Mouse (Mus musculus): ENCODE data around the gene Tex19.1.
A peak's percentile ranks its signal among the peaks of the same experiment; 100 is the strongest.

The Tex19.1 gene

GRCm38 (mm10) chr11:121125522-121126172, 20.3 kb upstream of the Tex19.1 start:
- no peak for DNase-seq (ENCODE audit: low read depth, low spot score)
- H3K27me3 ChIP-seq (ENCODE audit: control insufficient read depth, insufficient read depth, low read length, poor library complexity, severe bottlenecking): no peaks in the 10 kb centered on the region

GRCm38 (mm10) chr11:121126395-121126794, 19.5 kb upstream of the Tex19.1 start:
- peak; percentile 62 for DNase-seq (ENCODE audit: low read depth, low spot score)
- H3K36me3 ChIP-seq (ENCODE audit: control insufficient read depth, insufficient read depth, low read length, poor library complexity, severe bottlenecking): no peaks in the 10 kb centered on the region
- no peaks in the 10 kb centered on the region for H3K27me3 ChIP-seq (ENCODE audit: control insufficient read depth, insufficient read depth, low read length, poor library complexity, severe bottlenecking)

More at GRCm38 (mm10) chr11:121125522-121126172, 20.3 kb upstream of the Tex19.1 start:
- H3K36me3 ChIP-seq (ENCODE audit: control insufficient read depth, insufficient read depth, low read length, poor library complexity, severe bottlenecking): no peaks in the 10 kb centered on the region

GRCm38 (mm10) chr11:121127441-121127840, 18.5 kb upstream of the Tex19.1 start:
- no peaks in the 10 kb centered on the region for H3K27me3 ChIP-seq (ENCODE audit: control insufficient read depth, insufficient read depth, low read length, poor library complexity, severe bottlenecking)
- no peak for DNase-seq (ENCODE audit: low read depth, low spot score)
- no peaks in the 10 kb centered on the region for H3K36me3 ChIP-seq (ENCODE audit: control insufficient read depth, insufficient read depth, low read length, poor library complexity, severe bottlenecking)

GRCm38 (mm10) chr11:121129616-121130015, 16.3 kb upstream of the Tex19.1 start:
- no peak for DNase-seq (ENCODE audit: low read depth, low spot score)
- no peaks in the 10 kb centered on the region for H3K36me3 ChIP-seq (ENCODE audit: control insufficient read depth, insufficient read depth, low read length, poor library complexity, severe bottlenecking)

GRCm38 (mm10) chr11:121134600-121134999, 11.3 kb upstream of the Tex19.1 start:
- no peak for DNase-seq (ENCODE audit: low read depth, low spot score)
- Histone ChIP-seq H3K36me3 (ENCODE audit: control insufficient read depth, insufficient read depth, low read length, poor library complexity, severe bottlenecking) (no peaks in the 10 kb centered on the region), H3K27me3 (ENCODE audit: control insufficient read depth, insufficient read depth, low read length, poor library complexity, severe bottlenecking) (no peaks in the 10 kb centered on the region)

More at GRCm38 (mm10) chr11:121129616-121130015, 16.3 kb upstream of the Tex19.1 start:
- H3K27me3 ChIP-seq (ENCODE audit: control insufficient read depth, insufficient read depth, low read length, poor library complexity, severe bottlenecking): no peaks in the 10 kb centered on the region

GRCm38 (mm10) chr11:121137682-121138081, 8.3 kb upstream of the Tex19.1 start:
- Histone ChIP-seq H3K36me3 (ENCODE audit: control insufficient read depth, insufficient read depth, low read length, poor library complexity, severe bottlenecking) (no peaks in the 10 kb centered on the region), H3K27me3 (ENCODE audit: control insufficient read depth, insufficient read depth, low read length, poor library complexity, severe bottlenecking) (no peaks in the 10 kb centered on the region)

GRCm38 (mm10) chr11:121138732-121139131, 7.2 kb upstream of the Tex19.1 start:
- no peaks in the 10 kb centered on the region for H3K36me3 ChIP-seq (ENCODE audit: control insufficient read depth, insufficient read depth, low read length, poor library complexity, severe bottlenecking)
- H3K27me3 ChIP-seq (ENCODE audit: control insufficient read depth, insufficient read depth, low read length, poor library complexity, severe bottlenecking): no peaks in the 10 kb centered on the region
- DNase-seq (ENCODE audit: low read depth, low spot score): no peak

More at GRCm38 (mm10) chr11:121137682-121138081, 8.3 kb upstream of the Tex19.1 start:
- no peak for DNase-seq (ENCODE audit: low read depth, low spot score)

GRCm38 (mm10) chr11:121143325-121144015, 2.5 kb upstream of the Tex19.1 start:
- Histone ChIP-seq H3K27me3 (ENCODE audit: control insufficient read depth, insufficient read depth, low read length, poor library complexity, severe bottlenecking) (no peaks in the 10 kb centered on the region), H3K36me3 (ENCODE audit: control insufficient read depth, insufficient read depth, low read length, poor library complexity, severe bottlenecking) (no peaks in the 10 kb centered on the region)
- DNase-seq (ENCODE audit: low read depth, low spot score): no peak

GRCm38 (mm10) chr11:121148193-121148592, 2.2 kb downstream of the Tex19.1 start:
- no peaks in the 10 kb centered on the region for H3K27me3 ChIP-seq (ENCODE audit: control insufficient read depth, insufficient read depth, low read length, poor library complexity, severe bottlenecking)
- H3K36me3 ChIP-seq (ENCODE audit: control insufficient read depth, insufficient read depth, low read length, poor library complexity, severe bottlenecking): no peaks in the 10 kb centered on the region
- peak; percentile 27 for DNase-seq (ENCODE audit: low read depth, low spot score)

GRCm38 (mm10) chr11:121154203-121154602, 8.3 kb downstream of the Tex19.1 start:
- Histone ChIP-seq H3K27me3 (ENCODE audit: control insufficient read depth, insufficient read depth, low read length, poor library complexity, severe bottlenecking) (no peaks in the 10 kb centered on the region), H3K36me3 (ENCODE audit: control insufficient read depth, insufficient read depth, low read length, poor library complexity, severe bottlenecking) (no peaks in the 10 kb centered on the region)
- DNase-seq (ENCODE audit: low read depth, low spot score): no peak

GRCm38 (mm10) chr11:121156411-121156891, 10.5 kb downstream of the Tex19.1 start:
- H3K36me3 ChIP-seq (ENCODE audit: control insufficient read depth, insufficient read depth, low read length, poor library complexity, severe bottlenecking): no peaks in the 10 kb centered on the region
- no peaks in the 10 kb centered on the region for H3K27me3 ChIP-seq (ENCODE audit: control insufficient read depth, insufficient read depth, low read length, poor library complexity, severe bottlenecking)
- no peak for DNase-seq (ENCODE audit: low read depth, low spot score)

- Histone ChIP-seq H3K27me3 (ENCODE audit: control insufficient read depth, insufficient read depth, low read length, poor library complexity, severe bottlenecking) (no peaks in the 10 kb centered on the region), H3K36me3 (ENCODE audit: control insufficient read depth, insufficient read depth, low read length, poor library complexity, severe bottlenecking) (no peaks in the 10 kb centered on the region)
- no peak for DNase-seq (ENCODE audit: low read depth, low spot score)
These were observed 14.0 kb downstream of the Tex19.1 start, which contains the start of gene Uts2r for GRCm38 (mm10) chr11:121159971-121160370. Uts2r (plus strand) TSS chr11:121160271.

GRCm38 (mm10) chr11:121160636-121161346, 14.8 kb downstream of the Tex19.1 start:
- Histone ChIP-seq H3K27me3 (ENCODE audit: control insufficient read depth, insufficient read depth, low read length, poor library complexity, severe bottlenecking) (no peaks in the 10 kb centered on the region), H3K36me3 (ENCODE audit: control insufficient read depth, insufficient read depth, low read length, poor library complexity, severe bottlenecking) (no peaks in the 10 kb centered on the region)
- DNase-seq (ENCODE audit: low read depth, low spot score): no peak

GRCm38 (mm10) chr11:121163751-121164150, 17.8 kb downstream of the Tex19.1 start:
- DNase-seq (ENCODE audit: low read depth, low spot score): no peak
- H3K27me3 ChIP-seq (ENCODE audit: control insufficient read depth, insufficient read depth, low read length, poor library complexity, severe bottlenecking): no peaks in the 10 kb centered on the region

GRCm38 (mm10) chr11:121173203-121173602, 27.3 kb downstream of the Tex19.1 start:
- no peak for DNase-seq (ENCODE audit: low read depth, low spot score)
- H3K27me3 ChIP-seq (ENCODE audit: control insufficient read depth, insufficient read depth, low read length, poor library complexity, severe bottlenecking): no peaks in the 10 kb centered on the region

More at GRCm38 (mm10) chr11:121163751-121164150, 17.8 kb downstream of the Tex19.1 start:
- no peaks in the 10 kb centered on the region for H3K36me3 ChIP-seq (ENCODE audit: control insufficient read depth, insufficient read depth, low read length, poor library complexity, severe bottlenecking)

More at GRCm38 (mm10) chr11:121173203-121173602, 27.3 kb downstream of the Tex19.1 start:
- no peaks in the 10 kb centered on the region for H3K36me3 ChIP-seq (ENCODE audit: control insufficient read depth, insufficient read depth, low read length, poor library complexity, severe bottlenecking)
